Mouse (Mus musculus) midbrain, embryonic 12.5 days (tissue): ENCODE data around the gene Ccdc51. TPM values are rescaled to one million over a fixed set of nuclear protein-coding genes. Genes with fewer than 3 reads are reported as not detected.

Source experiments
- ATAC-seq: fragments of 200-750 bp; cut with Nextera tagmentation; 2 replicates; pipeline ENCODE4 v1.8.0; 2017; ENCODE audit warnings: low read depth, moderate TSS enrichment, moderate library complexity; ENCODE audit not compliant: low FRiP score
- H3K27ac ChIP-seq: fragments of 300-500 bp; sonication (generic); replicated peaks from 2 replicates; pipeline ENCODE4 v1.5.1; 2016; ENCODE audit warnings: mild to moderate bottlenecking
- H3K27me3 ChIP-seq: fragments of 300-500 bp; sonication (generic); 2 replicates; pipeline ENCODE4 v1.6.1; 2016; ENCODE audit warnings: mild to moderate bottlenecking
- H3K36me3 ChIP-seq: fragments of 300-500 bp; sonication (generic); 2 replicates; pipeline ENCODE4 v1.6.1; 2016
- H3K4me1 ChIP-seq: fragments of 300-500 bp; sonication (generic); 2 replicates; pipeline ENCODE4 v1.6.1; 2016
- H3K4me2 ChIP-seq: fragments of 300-500 bp; sonication (generic); replicated peaks from 2 replicates; pipeline ENCODE4 v1.6.1; 2016; ENCODE audit warnings: mild to moderate bottlenecking, moderate library complexity
- H3K4me3 ChIP-seq: fragments of 300-500 bp; sonication (generic); 2 replicates; pipeline ENCODE4 v1.5.1; 2016; ENCODE audit warnings: mild to moderate bottlenecking
- H3K9ac ChIP-seq: fragments of 300-500 bp; sonication (generic); replicated peaks from 2 replicates; pipeline ENCODE4 v1.6.1; 2016; ENCODE audit warnings: mild to moderate bottlenecking, moderate library complexity
- H3K9me3 ChIP-seq: fragments of 300-500 bp; sonication (generic); 2 replicates; pipeline ENCODE4 v1.6.1; 2016; ENCODE audit warnings: mild to moderate bottlenecking
- WGBS: fragments of 180-500 bp; shearing (Covaris S2); methylation state at CpG from one replicate; pipeline ENCODE4 v1.1.7; 2016; 5-methylcytosine and 5-hydroxymethylcytosine counted together
- polyA plus RNA-seq: library from polyadenylated mRNA; unstranded; fragments of >200 nt; fragmentation: Nextera tagmentation; extraction: Ambion mirVana; gene quantifications from 2 replicates; pipeline ENCODE4 v1.2.1, GENCODE M21; 2016

The Ccdc51 gene
- polyA plus RNA-seq, 1 experiment from 2014 or later = 15.7 TPM

DNA sequence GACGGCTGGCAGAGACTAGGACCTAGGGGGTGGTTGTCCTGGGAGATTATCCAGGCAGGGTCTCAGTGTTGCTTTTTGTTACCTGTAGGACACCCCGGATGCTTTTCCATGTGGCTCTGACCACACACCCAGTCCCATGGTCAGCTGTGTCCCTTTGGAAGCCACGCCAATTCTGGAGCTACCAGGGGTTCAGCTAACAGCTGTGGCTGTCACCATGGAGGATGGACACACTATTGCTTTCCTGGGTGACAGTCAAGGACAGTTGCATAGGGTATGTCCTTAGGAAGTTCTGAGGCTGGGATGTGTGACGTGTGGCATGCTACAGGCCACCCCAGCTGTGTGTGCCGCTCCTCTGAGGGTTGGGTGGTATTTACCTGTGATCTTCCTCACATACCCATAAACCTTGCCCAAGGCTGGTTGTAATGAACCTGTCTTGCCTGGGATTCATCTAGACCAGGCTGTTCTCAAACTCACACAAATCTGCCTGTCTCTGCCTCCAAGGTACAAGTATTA, 19.7 kb downstream of the Ccdc51 start:
- H3K27me3 ChIP-seq = no peaks in the 10 kb centered on the region
- no peak for ATAC-seq
- no peak overlapping the region for H3K27ac ChIP-seq
- no peaks in the 10 kb centered on the region for H3K9me3 ChIP-seq
- no peak overlapping the region for H3K4me3 ChIP-seq
- 92% methylated on average over 5 of the region's 5 CpGs for WGBS
- peaks cover 84% of the 10 kb centered on the region for H3K36me3 ChIP-seq
- H3K4me2 ChIP-seq = no peak overlapping the region
- no peak overlapping the region for H3K9ac ChIP-seq
- H3K4me1 ChIP-seq = peaks cover 39% of the 10 kb centered on the region

- WGBS = 97% methylated on average over 3 of the region's 3 CpGs
- Histone ChIP-seq H3K4me2 (no peak overlapping the region), H3K4me1 (peaks cover 33% of the 10 kb centered on the region), H3K9ac (no peak overlapping the region), H3K4me3 (no peak overlapping the region), H3K9me3 (no peaks in the 10 kb centered on the region), H3K27ac (no peak overlapping the region), H3K36me3 (peaks cover 89% of the 10 kb centered on the region), H3K27me3 (no peaks in the 10 kb centered on the region)
- ATAC-seq = no peak
Observed at GRCm38 (mm10) chr9:109102541-109102940, 20.2 kb downstream of the Ccdc51 start.

DNA sequence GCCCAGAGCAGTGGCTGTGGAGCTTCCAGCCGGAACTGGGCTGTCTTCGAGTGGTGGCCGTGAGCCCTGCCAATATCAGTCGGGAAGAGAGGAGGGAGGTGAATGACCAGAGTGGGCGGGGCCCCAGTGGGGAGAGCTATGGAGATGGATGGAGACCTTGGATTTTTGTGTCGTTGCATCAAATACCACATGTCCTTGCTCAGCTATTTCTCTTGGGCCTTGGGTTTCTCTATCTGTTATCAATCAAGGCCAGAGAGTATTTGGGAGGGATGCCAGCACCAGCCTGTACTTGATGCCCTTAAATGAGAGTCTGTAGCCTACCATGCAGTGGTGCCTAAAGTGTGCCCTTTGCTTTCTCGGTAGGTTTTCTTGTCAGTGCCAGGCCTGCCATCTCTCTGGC, 21.0 kb downstream of the Ccdc51 start:
- Histone ChIP-seq H3K4me1 (peaks cover 26% of the 10 kb centered on the region), H3K27ac (no peak overlapping the region), H3K4me3 (no peak overlapping the region), H3K9ac (no peak overlapping the region), H3K4me2 (no peak overlapping the region), H3K27me3 (no peaks in the 10 kb centered on the region), H3K9me3 (no peaks in the 10 kb centered on the region), H3K36me3 (peaks cover 97% of the 10 kb centered on the region)
- no peak for ATAC-seq
- 76% methylated on average over 7 of the region's 7 CpGs for WGBS

- H3K4me2 ChIP-seq = no peak overlapping the region
- no peak for ATAC-seq
- peaks cover 100% of the 10 kb centered on the region for H3K36me3 ChIP-seq
- H3K27ac ChIP-seq = no peak overlapping the region
- no peak overlapping the region for H3K4me3 ChIP-seq
- no peaks in the 10 kb centered on the region for H3K27me3 ChIP-seq
- peaks cover 18% of the 10 kb centered on the region for H3K4me1 ChIP-seq
- H3K9me3 ChIP-seq = no peaks in the 10 kb centered on the region
- 93% methylated on average over 9 of the region's 9 CpGs for WGBS
- no peak overlapping the region for H3K9ac ChIP-seq
Observed at GRCm38 (mm10) chr9:109104083-109104482, 21.8 kb downstream of the Ccdc51 start.

DNA sequence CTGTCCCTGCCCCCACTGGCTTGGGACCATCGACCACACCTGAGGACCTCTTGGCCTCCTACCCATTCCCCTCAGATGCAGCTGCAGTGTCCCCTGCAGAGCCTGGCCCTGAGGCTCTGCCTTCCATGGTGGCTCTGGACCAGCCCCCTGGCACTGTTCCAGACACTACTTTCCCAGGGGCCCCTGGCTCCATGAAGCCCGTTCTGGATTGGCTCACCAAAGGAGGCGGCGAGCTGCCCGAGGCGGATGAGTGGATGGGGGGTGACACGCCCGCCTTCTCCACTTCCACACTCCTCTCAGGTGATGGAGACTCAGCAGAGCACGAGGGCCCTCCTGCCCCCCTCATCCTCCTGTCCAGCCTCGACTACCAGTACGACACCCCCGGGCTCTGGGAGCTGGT, 22.7 kb downstream of the Ccdc51 start:
- Histone ChIP-seq H3K9ac (no peak overlapping the region), H3K4me3 (no peak overlapping the region), H3K36me3 (peaks cover 100% of the 10 kb centered on the region), H3K9me3 (no peaks in the 10 kb centered on the region), H3K27me3 (no peaks in the 10 kb centered on the region), H3K4me1 (peaks cover 13% of the 10 kb centered on the region; the same call in 1 of the 2 replicates), H3K4me2 (no peak overlapping the region), H3K27ac (no peak overlapping the region)
- WGBS = 83% methylated on average over 12 of the region's 12 CpGs
- 0 out of 2 replicates have a peak, but pooled peaks have one; percentile 4 for ATAC-seq

DNA sequence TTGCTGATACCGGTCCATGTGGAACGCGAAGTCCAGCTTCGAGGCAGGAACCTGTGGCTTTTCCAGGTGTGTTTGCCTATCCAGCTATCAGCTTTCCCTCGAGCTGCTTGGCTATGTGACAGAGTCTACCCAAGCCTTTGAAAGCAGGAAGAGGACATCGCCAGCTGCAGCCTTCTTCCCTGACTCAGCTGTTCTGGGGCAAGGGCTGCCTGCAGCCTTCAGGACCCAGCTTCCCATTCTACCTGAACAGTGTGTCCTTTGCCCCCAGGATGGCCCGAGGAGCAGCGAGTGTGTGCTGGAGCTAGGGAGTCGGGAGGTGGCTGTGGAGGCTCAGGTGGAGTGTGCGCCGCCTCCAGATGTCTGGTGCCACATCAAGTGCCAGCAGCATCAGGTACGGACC, 23.4 kb downstream of the Ccdc51 start:
- Histone ChIP-seq H3K27ac (no peak overlapping the region), H3K9me3 (no peaks in the 10 kb centered on the region), H3K4me1 (peaks cover 7% of the 10 kb centered on the region; the same call in 1 of the 2 replicates), H3K4me3 (no peak overlapping the region), H3K36me3 (peaks cover 100% of the 10 kb centered on the region), H3K9ac (no peak overlapping the region), H3K4me2 (no peak overlapping the region), H3K27me3 (no peaks in the 10 kb centered on the region)
- WGBS = 95% methylated on average over 12 of the region's 12 CpGs
- no peak for ATAC-seq

GRCm38 (mm10) chr9:109107341-109107740, 25.0 kb downstream of the Ccdc51 start:
- WGBS = 84% methylated on average over 6 of the region's 6 CpGs
- Histone ChIP-seq H3K9me3 (no peaks in the 10 kb centered on the region), H3K9ac (no peak overlapping the region), H3K4me3 (no peak overlapping the region), H3K27me3 (no peaks in the 10 kb centered on the region), H3K27ac (no peak overlapping the region), H3K36me3 (peaks cover 100% of the 10 kb centered on the region), H3K4me2 (no peak overlapping the region), H3K4me1 (peaks cover 3% of the 10 kb centered on the region; the same call in 1 of the 2 replicates)
- no peak for ATAC-seq

DNA sequence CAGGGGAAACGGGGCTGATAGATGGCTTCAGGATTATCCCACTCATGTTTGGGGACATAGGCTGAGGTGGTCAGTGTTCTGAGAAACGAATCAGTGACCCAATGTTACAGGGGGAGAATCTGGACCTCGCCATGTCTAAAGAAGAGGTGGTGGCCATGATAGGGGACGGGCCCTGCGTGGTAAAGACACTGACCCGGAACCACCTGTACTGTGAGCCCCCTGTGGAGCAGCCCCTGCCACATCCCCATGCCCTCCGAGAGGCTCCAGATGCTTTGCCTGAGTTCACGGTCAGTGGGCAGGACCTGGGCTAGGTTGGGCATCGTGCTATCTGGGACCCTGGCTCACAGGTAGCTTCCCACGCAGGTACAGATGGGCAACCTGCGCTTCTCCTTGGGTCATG, 27.9 kb downstream of the Ccdc51 start:
- H3K36me3 ChIP-seq = peaks cover 100% of the 10 kb centered on the region
- H3K4me1 ChIP-seq = no peaks in the 10 kb centered on the region
- no peak for ATAC-seq
- H3K27me3 ChIP-seq = no peaks in the 10 kb centered on the region
- H3K9me3 ChIP-seq = no peaks in the 10 kb centered on the region
- H3K4me2 ChIP-seq = no peak overlapping the region
- H3K27ac ChIP-seq = no peak overlapping the region
- H3K9ac ChIP-seq = no peak overlapping the region
- H3K4me3 ChIP-seq = no peak overlapping the region
- 97% methylated on average over 11 of the region's 11 CpGs for WGBS

DNA sequence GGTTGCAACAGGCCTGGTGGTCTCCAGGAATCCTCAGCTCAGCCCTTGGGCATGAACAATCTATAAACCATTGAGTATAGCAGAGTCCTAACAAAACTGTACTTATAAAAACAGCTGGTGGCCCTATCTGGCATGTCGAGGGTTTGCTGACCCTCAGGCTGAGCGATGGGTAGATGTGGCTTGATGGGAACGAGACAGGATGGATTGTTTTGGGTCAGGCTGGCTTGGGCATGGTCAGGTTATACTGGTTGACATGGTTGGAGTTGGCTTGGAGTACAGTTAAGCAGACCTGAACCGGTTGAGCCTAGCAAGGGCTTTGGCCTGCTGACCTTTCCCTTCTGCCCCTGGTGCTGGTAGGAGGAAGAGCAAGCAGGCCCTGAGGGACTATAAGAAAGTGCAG, 28.8 kb downstream of the Ccdc51 start:
- 90% methylated on average over 4 of the region's 4 CpGs for WGBS
- Histone ChIP-seq H3K9ac (no peak overlapping the region), H3K4me2 (no peak overlapping the region), H3K4me3 (no peak overlapping the region), H3K36me3 (peaks cover 100% of the 10 kb centered on the region), H3K4me1 (no peaks in the 10 kb centered on the region), H3K9me3 (no peaks in the 10 kb centered on the region), H3K27ac (no peak overlapping the region), H3K27me3 (no peaks in the 10 kb centered on the region)
- no peak for ATAC-seq

DNA sequence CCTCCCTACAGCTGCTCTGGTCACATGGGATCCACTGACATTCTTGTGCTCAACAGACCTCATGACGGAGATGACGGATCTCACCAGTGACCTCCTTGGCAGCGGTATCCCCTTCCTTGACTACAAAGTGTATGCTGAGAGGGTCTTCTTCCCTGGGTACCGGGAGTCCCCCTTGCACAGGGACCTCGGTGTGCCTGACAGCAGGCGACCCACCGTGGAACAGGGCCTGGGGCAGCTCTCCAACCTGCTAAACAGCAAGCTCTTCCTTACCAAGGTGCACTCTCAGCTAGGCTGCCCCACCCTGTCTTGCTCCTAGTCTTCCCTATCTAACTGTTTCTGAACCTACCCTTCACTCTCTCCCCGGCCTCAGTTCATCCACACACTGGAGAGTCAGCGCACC, 29.3 kb downstream of the Ccdc51 start:
- Histone ChIP-seq H3K36me3 (peaks cover 100% of the 10 kb centered on the region), H3K9me3 (no peaks in the 10 kb centered on the region), H3K9ac (no peak overlapping the region), H3K27me3 (no peaks in the 10 kb centered on the region), H3K27ac (no peak overlapping the region), H3K4me1 (no peaks in the 10 kb centered on the region), H3K4me3 (no peak overlapping the region), H3K4me2 (no peak overlapping the region)
- 91% methylated on average over 9 of the region's 9 CpGs for WGBS
- no peak for ATAC-seq

- no peak for ATAC-seq
- H3K4me1 ChIP-seq = no peaks in the 10 kb centered on the region
- H3K4me3 ChIP-seq = no peak overlapping the region
- no peak overlapping the region for H3K9ac ChIP-seq
- WGBS = 95% methylated on average over 8 of the region's 8 CpGs
- peaks cover 100% of the 10 kb centered on the region for H3K36me3 ChIP-seq
- H3K9me3 ChIP-seq = no peaks in the 10 kb centered on the region
- no peak overlapping the region for H3K27ac ChIP-seq
- no peaks in the 10 kb centered on the region for H3K27me3 ChIP-seq
- no peak overlapping the region for H3K4me2 ChIP-seq
Observed at GRCm38 (mm10) chr9:109113331-109113730, 31.0 kb downstream of the Ccdc51 start.

- H3K4me1 ChIP-seq = no peaks in the 10 kb centered on the region
- no peak for ATAC-seq
- no peaks in the 10 kb centered on the region for H3K9me3 ChIP-seq
- H3K4me3 ChIP-seq = no peak overlapping the region
- no peaks in the 10 kb centered on the region for H3K27me3 ChIP-seq
- H3K36me3 ChIP-seq = peaks cover 100% of the 10 kb centered on the region
- H3K27ac ChIP-seq = no peak overlapping the region
- no peak overlapping the region for H3K4me2 ChIP-seq
- 97% methylated on average over 11 of the region's 11 CpGs for WGBS
- no peak overlapping the region for H3K9ac ChIP-seq
Observed at GRCm38 (mm10) chr9:109114276-109114675, 32.0 kb downstream of the Ccdc51 start.

GRCm38 (mm10) chr9:109114871-109115270, 32.6 kb downstream of the Ccdc51 start:
- Histone ChIP-seq H3K36me3 (peaks cover 100% of the 10 kb centered on the region), H3K27ac (no peak overlapping the region), H3K4me2 (no peak overlapping the region), H3K9me3 (no peaks in the 10 kb centered on the region), H3K27me3 (no peaks in the 10 kb centered on the region), H3K4me3 (no peak overlapping the region), H3K4me1 (no peaks in the 10 kb centered on the region), H3K9ac (no peak overlapping the region)
- WGBS = 88% methylated on average over 7 of the region's 7 CpGs
- no peak for ATAC-seq
